Mouse (Mus musculus): ENCODE measurements around the gene AU021092. TPM values are rescaled to one million over a fixed set of nuclear protein-coding genes. Genes with fewer than 3 reads are reported as not detected.
"Not testable (repeated sequence)": the region's sequence is repeated elsewhere in the genome, so short reads cannot be mapped to it uniquely, and the experiment has no call there.

The AU021092 gene
- polyA plus RNA-seq, 2 experiments: 0.57 to 0.85 TPM

GRCm38 (mm10) chr16:5242882-5243281 lies 20.8 kb upstream of the AU021092 start:
- H3K9ac ChIP-seq (replicated peaks): no peak overlapping the region
- ATAC-seq (ENCODE audit: insufficient read depth) (no peak), DNase-seq (ENCODE audit: low read depth in 3 of 3, low spot score in 3 of 3) (no peak)
- 77% methylated on average over 6 of the region's 6 CpGs for WGBS (ENCODE audit: insufficient replicate concordance)
- no peaks in the 10 kb centered on the region for H3K4me1 ChIP-seq (replicated peaks; ENCODE audit: control insufficient read depth in 2 of 2, insufficient read depth in 2 of 2, low read length in 1 of 2)
- H3K27ac ChIP-seq: no peak overlapping the region
- no peaks in the 10 kb centered on the region for H3K9me3 ChIP-seq (ENCODE audit: control insufficient read depth, low read length)
- H3K4me3 ChIP-seq (ENCODE audit: insufficient read depth in 1 of 2, low read depth in 2 of 2, low read length in 2 of 2): no peak overlapping the region
- peaks cover 2% of the 10 kb centered on the region for H3K36me3 ChIP-seq (replicated peaks; ENCODE audit: control insufficient read depth, insufficient read depth, low read depth)
- H3K4me2 ChIP-seq (ENCODE audit: low read depth): no peak overlapping the region
- TF ChIP-seq EP300 (IDR thresholded peaks at IDR 0.05; ENCODE audit: low read depth) (no peak), CTCF (IDR thresholded peaks at IDR 0.05; ENCODE audit: low read depth) (no peak)
- no peaks in the 10 kb centered on the region for H3K27me3 ChIP-seq (ENCODE audit: control insufficient read depth, insufficient read depth, low read length)

GRCm38 (mm10) chr16:5242355-5242754 lies 20.3 kb upstream of the AU021092 start:
- Histone ChIP-seq H3K9me3 (ENCODE audit: control insufficient read depth, low read length) (no peaks in the 10 kb centered on the region), H3K4me2 (ENCODE audit: low read depth) (no peak overlapping the region), H3K4me3 (ENCODE audit: insufficient read depth in 1 of 2, low read depth in 2 of 2, low read length in 2 of 2) (no peak overlapping the region), H3K27ac (no peak overlapping the region), H3K9ac (replicated peaks) (no peak overlapping the region), H3K36me3 (replicated peaks; ENCODE audit: control insufficient read depth, insufficient read depth, low read depth) (peaks cover 2% of the 10 kb centered on the region), H3K4me1 (replicated peaks; ENCODE audit: control insufficient read depth in 2 of 2, insufficient read depth in 2 of 2, low read length in 1 of 2) (no peaks in the 10 kb centered on the region), H3K27me3 (ENCODE audit: control insufficient read depth, insufficient read depth, low read length) (no peaks in the 10 kb centered on the region)
- DNase-seq (ENCODE audit: low read depth in 3 of 3, low spot score in 3 of 3) (no peak), ATAC-seq (ENCODE audit: insufficient read depth) (no peak)
- no peak for TF ChIP-seq EP300 (IDR thresholded peaks at IDR 0.05; ENCODE audit: low read depth)
- WGBS (ENCODE audit: insufficient replicate concordance): 80% methylated on average over 4 of the region's 4 CpGs

GRCm38 (mm10) chr16:5233418-5234313 lies 11.6 kb upstream of the AU021092 start, which contains the start of gene Alg1:
Gene Alg1 (plus strand): TSS chr16:5233621.
- 1% methylated on average over 47 of the region's 47 CpGs for WGBS (ENCODE audit: insufficient replicate concordance)
- TF ChIP-seq EP300 (IDR thresholded peaks at IDR 0.05; ENCODE audit: low read depth) (no peak), CTCF (IDR thresholded peaks at IDR 0.05; ENCODE audit: low read depth) (no peak)
- peak within 1 kb of the TSS; percentile 63 to 92 for H3K4me3 ChIP-seq (ENCODE audit: insufficient read depth in 1 of 2, low read depth in 2 of 2, low read length in 2 of 2)
- H3K9me3 ChIP-seq (ENCODE audit: control insufficient read depth, low read length): no peaks in the 10 kb centered on the region; the same call in 1 of the 2 replicates
- H3K9ac ChIP-seq (replicated peaks): peak within 1 kb of the TSS; percentile 86
- DNase-seq (ENCODE audit: low read depth in 3 of 3, low spot score in 3 of 3) (peak; percentile 89 to 91 (median 91)), ATAC-seq (ENCODE audit: insufficient read depth) (peak; percentile 93)
- peaks cover 6 to 12% of the 10 kb centered on the region in 2 experiments for H3K4me1 ChIP-seq (replicated peaks; ENCODE audit: control insufficient read depth in 2 of 2, insufficient read depth in 2 of 2, low read length in 1 of 2)
- no peak within 1 kb of the TSS for H3K27ac ChIP-seq
- no peaks in the 10 kb centered on the region for H3K27me3 ChIP-seq (ENCODE audit: control insufficient read depth, insufficient read depth, low read length)
- H3K36me3 ChIP-seq (replicated peaks; ENCODE audit: control insufficient read depth, insufficient read depth, low read depth): no peaks in the 10 kb centered on the region
- H3K4me2 ChIP-seq (ENCODE audit: low read depth): peak within 1 kb of the TSS; percentile 84

GRCm38 (mm10) chr16:5232982-5233381 lies 10.9 kb upstream of the AU021092 start:
- ATAC-seq (ENCODE audit: insufficient read depth) (no peak), DNase-seq (ENCODE audit: low read depth in 3 of 3, low spot score in 3 of 3) (no peak)
- no peaks in the 10 kb centered on the region; the same call in 1 of the 2 replicates for H3K9me3 ChIP-seq (ENCODE audit: control insufficient read depth, low read length)
- no peak overlapping the region for H3K27ac ChIP-seq
- H3K36me3 ChIP-seq (replicated peaks; ENCODE audit: control insufficient read depth, insufficient read depth, low read depth): no peaks in the 10 kb centered on the region
- peak overlapping the region; percentile 84 for H3K4me2 ChIP-seq (ENCODE audit: low read depth)
- TF ChIP-seq CTCF (IDR thresholded peaks at IDR 0.05; ENCODE audit: low read depth): no peak
- no peak for TF ChIP-seq EP300 (IDR thresholded peaks at IDR 0.05; ENCODE audit: low read depth)
- 66% methylated on average over 4 of the region's 4 CpGs for WGBS (ENCODE audit: insufficient replicate concordance)
- peak overlapping the region in 1 of 2 experiments; percentile 92; a peak in 2 of 4 replicates for H3K4me3 ChIP-seq (ENCODE audit: insufficient read depth in 1 of 2, low read depth in 2 of 2, low read length in 2 of 2)
- peaks cover 6 to 12% of the 10 kb centered on the region in 2 experiments for H3K4me1 ChIP-seq (replicated peaks; ENCODE audit: control insufficient read depth in 2 of 2, insufficient read depth in 2 of 2, low read length in 1 of 2)
- H3K9ac ChIP-seq (replicated peaks): no peak overlapping the region
- no peaks in the 10 kb centered on the region for H3K27me3 ChIP-seq (ENCODE audit: control insufficient read depth, insufficient read depth, low read length)

- ATAC-seq (ENCODE audit: insufficient read depth); H3K36me3 ChIP-seq (replicated peaks; ENCODE audit: control insufficient read depth, insufficient read depth, low read depth); H3K27me3 ChIP-seq (ENCODE audit: control insufficient read depth, insufficient read depth, low read length); H3K27ac ChIP-seq; H3K4me2 ChIP-seq (ENCODE audit: low read depth); H3K4me3 ChIP-seq (ENCODE audit: insufficient read depth in 1 of 2, low read depth in 2 of 2, low read length in 2 of 2); H3K9ac ChIP-seq (replicated peaks); H3K4me1 ChIP-seq (replicated peaks; ENCODE audit: control insufficient read depth in 2 of 2, insufficient read depth in 2 of 2, low read length in 1 of 2); H3K9me3 ChIP-seq (ENCODE audit: control insufficient read depth, low read length); DNase-seq (ENCODE audit: low read depth in 3 of 3, low spot score in 3 of 3): not testable (repeated sequence)
- 54% methylated on average over 3 of the region's 3 CpGs for WGBS (ENCODE audit: insufficient replicate concordance)
Observed at GRCm38 (mm10) chr16:5228103-5228502, 6.0 kb upstream of the AU021092 start.

- not testable (repeated sequence) for H3K27me3 ChIP-seq (ENCODE audit: control insufficient read depth, insufficient read depth, low read length); H3K4me2 ChIP-seq (ENCODE audit: low read depth); H3K4me3 ChIP-seq (ENCODE audit: insufficient read depth in 1 of 2, low read depth in 2 of 2, low read length in 2 of 2); H3K36me3 ChIP-seq (replicated peaks; ENCODE audit: control insufficient read depth, insufficient read depth, low read depth); H3K27ac ChIP-seq; H3K9ac ChIP-seq (replicated peaks); DNase-seq (ENCODE audit: low read depth in 3 of 3, low spot score in 3 of 3); H3K9me3 ChIP-seq (ENCODE audit: control insufficient read depth, low read length); H3K4me1 ChIP-seq (replicated peaks; ENCODE audit: control insufficient read depth in 2 of 2, insufficient read depth in 2 of 2, low read length in 1 of 2); ATAC-seq (ENCODE audit: insufficient read depth)
- 73% methylated on average over 19 of the region's 19 CpGs for WGBS (ENCODE audit: insufficient replicate concordance)
Observed at GRCm38 (mm10) chr16:5227501-5227900, 5.4 kb upstream of the AU021092 start.

- DNase-seq (ENCODE audit: low read depth in 3 of 3, low spot score in 3 of 3): not testable (repeated sequence)
Observed at GRCm38 (mm10) chr16:5226534-5226933, 4.4 kb upstream of the AU021092 start.

More at GRCm38 (mm10) chr16:5226534-5226933, 4.4 kb upstream of the AU021092 start:
- not testable (repeated sequence) for H3K4me2 ChIP-seq (ENCODE audit: low read depth); H3K4me1 ChIP-seq (replicated peaks; ENCODE audit: control insufficient read depth in 2 of 2, insufficient read depth in 2 of 2, low read length in 1 of 2); H3K9ac ChIP-seq (replicated peaks); H3K4me3 ChIP-seq (ENCODE audit: insufficient read depth in 1 of 2, low read depth in 2 of 2, low read length in 2 of 2); H3K27me3 ChIP-seq (ENCODE audit: control insufficient read depth, insufficient read depth, low read length); H3K36me3 ChIP-seq (replicated peaks; ENCODE audit: control insufficient read depth, insufficient read depth, low read depth); H3K27ac ChIP-seq; ATAC-seq (ENCODE audit: insufficient read depth); H3K9me3 ChIP-seq (ENCODE audit: control insufficient read depth, low read length)
- WGBS (ENCODE audit: insufficient replicate concordance): 13% methylated on average over 1 of the region's 1 CpGs
